Mouse (Mus musculus): ENCODE measurements around the gene Igsf11. TPM values are rescaled to one million over a fixed set of nuclear protein-coding genes. Genes with fewer than 3 reads are reported as not detected.

Gene Igsf11
- total and polyA plus RNA-seq, 3 experiments: 0.05 to 0.19 TPM; not detected in 1

DNA sequence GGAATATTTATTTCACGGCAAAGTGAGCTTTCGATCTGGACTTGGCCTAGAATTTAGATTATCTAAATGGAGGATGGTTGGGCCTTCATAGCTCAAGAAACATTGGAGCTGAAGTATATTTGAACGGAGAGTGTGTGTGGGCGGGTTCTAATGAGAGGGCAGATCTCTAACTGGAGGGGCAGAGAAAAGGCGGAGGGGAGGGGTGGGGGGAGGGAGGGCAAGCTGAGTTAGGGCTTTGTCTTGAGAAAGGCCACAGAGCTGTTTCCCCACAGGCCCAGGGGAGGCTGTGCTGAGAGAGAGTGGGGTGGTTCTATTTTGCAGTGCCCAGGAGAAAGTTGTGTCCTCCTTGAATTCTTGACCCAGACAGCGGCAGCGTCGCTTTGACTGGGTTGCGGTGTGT is 11.7 kb downstream of the Igsf11 start:
- peaks cover 0 to 2% of the 10 kb centered on the region in 2 experiments; a peak in 1 of 4 replicates for H3K4me1 ChIP-seq (ENCODE audit: control insufficient read depth in 1 of 2, insufficient read depth in 2 of 2)
- TF ChIP-seq ZKSCAN1 (IDR thresholded peaks at IDR 0.05; ENCODE audit: borderline replicate concordance, low read depth, low read length) (no peak), JUN (IDR thresholded peaks at IDR 0.05; ENCODE audit: insufficient read depth, low read depth, low read length) (no peak), USF1 (IDR thresholded peaks at IDR 0.05; ENCODE audit: low read depth, low read length) (no peak), TBP (conservative IDR thresholded peaks at IDR 0.05; ENCODE audit: low read depth, low read length) (no peak), MAFK (IDR thresholded peaks at IDR 0.05; ENCODE audit: insufficient replicate concordance, low read length) (no peak), HCFC1 (IDR thresholded peaks at IDR 0.05; ENCODE audit: low read depth, low read length) (no peak), MAZ (IDR thresholded peaks at IDR 0.05; ENCODE audit: low read depth, low read length) (no peak), TCF12 (IDR thresholded peaks at IDR 0.05; ENCODE audit: low read depth, low read length) (no peak), GABPA (IDR thresholded peaks at IDR 0.05; ENCODE audit: insufficient replicate concordance, low read depth, low read length) (no peak), NRF1 (IDR thresholded peaks at IDR 0.05; ENCODE audit: low read depth, low read length) (no peak), USF2 (conservative IDR thresholded peaks at IDR 0.05; ENCODE audit: low read depth, low read length) (no peak), CHD2 (IDR thresholded peaks at IDR 0.05; ENCODE audit: low read length) (no peak), CHD1 (IDR thresholded peaks at IDR 0.05; ENCODE audit: low read depth, low read length) (no peak), PAX5 (IDR thresholded peaks at IDR 0.05; ENCODE audit: low read length) (no peak), CTCF (conservative IDR thresholded peaks at IDR 0.05 in 1 of 2, IDR thresholded peaks at IDR 0.05 in 1 of 2; ENCODE audit: low read depth in 2 of 2, low read length in 2 of 2) (no peak), RCOR1 (conservative IDR thresholded peaks at IDR 0.05; ENCODE audit: low read depth, low read length) (no peak)
- H3K36me3 ChIP-seq (replicated peaks in 1 of 2; ENCODE audit: control insufficient read depth in 1 of 2, insufficient read depth in 1 of 2, low read length in 1 of 2): no peaks in the 10 kb centered on the region
- dilution Hi-C loops (cut with MboI; ENCODE audit: extremely low pct_ligation_motif_present, extremely low pct_unique_long_range_greater_than_20kb, low sequenced_read_pairs): no loop called here
- DNase-seq (ENCODE audit: extremely low read depth): no peak
- no peaks in the 10 kb centered on the region for H3K79me2 ChIP-seq (replicated peaks; ENCODE audit: control insufficient read depth, extremely low read depth, insufficient read depth, poor library complexity, severe bottlenecking)
- H3K27ac ChIP-seq (ENCODE audit: insufficient read depth, low read depth): no peak overlapping the region
- in situ Hi-C loops (cut with MboI; ENCODE audit: low pct_ligation_motif_present, low pct_unique_long_range_greater_than_20kb, low sequenced_read_pairs): no loop called here
- H3K4me3 ChIP-seq (replicated peaks in 1 of 3; ENCODE audit: low read depth in 2 of 3, low read length in 2 of 3, poor library complexity in 1 of 3): no peak overlapping the region
- H3K4me2 ChIP-seq (ENCODE audit: insufficient read depth, low read depth, poor library complexity, severe bottlenecking): no peak overlapping the region
- H3K9ac ChIP-seq (ENCODE audit: insufficient read depth, low read depth): no peak overlapping the region
- no peaks in the 10 kb centered on the region for H3K9me3 ChIP-seq (replicated peaks; ENCODE audit: low read length)
- H3K27me3 ChIP-seq (replicated peaks): peaks cover 36% of the 10 kb centered on the region

DNA sequence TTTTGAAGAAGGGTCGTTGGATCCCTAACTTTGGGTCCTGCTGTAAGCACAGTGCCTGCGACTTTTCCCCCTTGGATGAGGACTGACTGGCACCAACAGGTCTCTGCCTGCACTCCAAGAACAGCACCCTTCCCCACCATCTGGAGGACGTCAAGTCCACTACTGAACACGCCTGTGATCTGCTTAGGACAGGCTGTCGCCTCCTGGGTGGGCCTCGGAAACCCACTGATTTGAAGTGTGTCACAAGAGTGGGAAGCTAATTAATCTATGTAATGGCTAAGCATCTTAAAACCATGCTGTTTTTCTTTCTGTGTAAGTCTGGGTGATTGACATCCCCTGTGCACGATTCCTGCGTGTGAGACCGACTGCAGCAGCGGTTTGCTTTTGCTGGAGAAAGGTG is 13.4 kb downstream of the Igsf11 start:
- dilution Hi-C loops (cut with MboI; ENCODE audit: extremely low pct_ligation_motif_present, extremely low pct_unique_long_range_greater_than_20kb, low sequenced_read_pairs): no loop called here
- TF ChIP-seq MXI1 (IDR thresholded peaks at IDR 0.05; ENCODE audit: low read depth, low read length): no peak
- TF ChIP-seq POLR2AphosphoS2 (IDR thresholded peaks at IDR 0.05; ENCODE audit: low read depth, low read length): no peak
- no peak for TF ChIP-seq UBTF (IDR thresholded peaks at IDR 0.05; ENCODE audit: low read depth, low read length)
- TF ChIP-seq ETS1 (conservative IDR thresholded peaks at IDR 0.05; ENCODE audit: low read depth, low read length): no peak
- TF ChIP-seq JUN (IDR thresholded peaks at IDR 0.05; ENCODE audit: insufficient read depth, low read depth, low read length): no peak
- no peak for TF ChIP-seq KAT2A (IDR thresholded peaks at IDR 0.05; ENCODE audit: insufficient replicate concordance, low read length)
- no peak for TF ChIP-seq TBP (conservative IDR thresholded peaks at IDR 0.05; ENCODE audit: low read depth, low read length)
- no peak for TF ChIP-seq IRF4 (IDR thresholded peaks at IDR 0.05; ENCODE audit: low read depth, low read length)
- TF ChIP-seq ELF1 (IDR thresholded peaks at IDR 0.05; ENCODE audit: low read depth, low read length): no peak
- no peak for TF ChIP-seq POLR2A (IDR thresholded peaks at IDR 0.05; ENCODE audit: low read depth, low read length)
- TF ChIP-seq CHD1 (IDR thresholded peaks at IDR 0.05; ENCODE audit: low read depth, low read length): no peak
- no peak for TF ChIP-seq MAX (IDR thresholded peaks at IDR 0.05; ENCODE audit: low read length)
- no peak for TF ChIP-seq SIN3A (IDR thresholded peaks at IDR 0.05; ENCODE audit: low read length)
- no peak for TF ChIP-seq JUND (conservative IDR thresholded peaks at IDR 0.05; ENCODE audit: low read depth, low read length)
- TF ChIP-seq ZC3H11A (IDR thresholded peaks at IDR 0.05; ENCODE audit: low read depth, low read length): no peak
- TF ChIP-seq TCF12 (IDR thresholded peaks at IDR 0.05; ENCODE audit: low read depth, low read length): no peak
- TF ChIP-seq MEF2A (IDR thresholded peaks at IDR 0.05; ENCODE audit: borderline replicate concordance, low read depth, low read length): no peak
- H3K4me1 ChIP-seq (ENCODE audit: control insufficient read depth in 1 of 2, insufficient read depth in 2 of 2): peaks cover 0 to 2% of the 10 kb centered on the region in 2 experiments; a peak in 1 of 4 replicates

More for the DNA sequence above, 13.4 kb downstream of the Igsf11 start:
- in situ Hi-C loops (cut with MboI; ENCODE audit: low pct_ligation_motif_present, low pct_unique_long_range_greater_than_20kb, low sequenced_read_pairs): no loop called here
- Histone ChIP-seq H3K4me2 (ENCODE audit: insufficient read depth, low read depth, poor library complexity, severe bottlenecking) (no peak overlapping the region), H3K4me3 (replicated peaks in 1 of 3; ENCODE audit: low read depth in 2 of 3, low read length in 2 of 3, poor library complexity in 1 of 3) (no peak overlapping the region), H3K79me2 (replicated peaks; ENCODE audit: control insufficient read depth, extremely low read depth, insufficient read depth, poor library complexity, severe bottlenecking) (no peaks in the 10 kb centered on the region), H3K9ac (ENCODE audit: insufficient read depth, low read depth) (no peak overlapping the region), H3K27me3 (replicated peaks) (peaks cover 27% of the 10 kb centered on the region), H3K27ac (ENCODE audit: insufficient read depth, low read depth) (no peak overlapping the region), H3K9me3 (replicated peaks; ENCODE audit: low read length) (no peaks in the 10 kb centered on the region), H3K36me3 (replicated peaks in 1 of 2; ENCODE audit: control insufficient read depth in 1 of 2, insufficient read depth in 1 of 2, low read length in 1 of 2) (no peaks in the 10 kb centered on the region)
- DNase-seq (ENCODE audit: extremely low read depth): no peak

Measured in CH12.LX (cell line).